Mouse (Mus musculus): ENCODE data around the gene Syngap1. TPM values are rescaled to one million over a fixed set of nuclear protein-coding genes. Genes with fewer than 3 reads are reported as not detected.

The Syngap1 gene
- polyA plus RNA-seq, 1 experiment from 2014 or later: 0.70 TPM

DNA sequence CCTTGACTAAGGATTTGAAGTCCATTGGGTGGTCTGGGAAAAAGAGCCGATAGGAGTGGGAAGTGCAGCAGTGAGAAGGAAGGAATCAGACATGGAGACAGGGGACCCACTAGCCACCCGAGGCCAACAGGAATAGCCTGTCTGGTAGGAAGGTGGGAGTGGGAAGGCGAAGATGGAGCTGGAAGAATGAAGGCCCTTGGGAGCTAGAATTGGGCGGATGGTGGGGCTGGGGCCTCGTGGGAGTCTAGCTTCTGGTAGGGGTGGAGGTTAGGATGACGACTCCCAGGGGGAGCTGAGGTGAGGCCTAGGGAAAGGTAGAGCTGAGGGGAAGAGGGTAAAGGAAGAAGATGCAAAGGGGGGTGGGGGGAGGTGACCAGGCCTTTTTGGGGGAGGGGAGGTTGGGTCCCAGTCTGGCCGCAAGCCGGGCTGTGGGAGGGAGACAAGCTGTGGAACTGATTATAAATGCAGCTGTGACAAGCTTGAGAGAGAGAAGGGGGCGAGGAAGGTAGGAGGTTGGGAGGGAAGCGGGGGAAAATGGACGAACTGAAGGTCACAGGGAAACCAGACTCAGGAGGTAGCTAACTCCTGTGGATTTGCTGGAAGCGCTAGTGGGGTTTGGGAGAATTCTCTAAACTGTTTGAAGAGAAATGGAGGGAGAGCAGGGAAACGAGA, 4.9 kb downstream of the Syngap1 start:
- 35% methylated on average over 13 of the region's 13 CpGs for WGBS
- H3K27me3 ChIP-seq (ENCODE audit: control insufficient read depth, insufficient read depth, low read length): no peaks in the 10 kb centered on the region
- H3K27ac ChIP-seq (replicated peaks): peak overlapping the region; percentile 65; the same call in 1 of the 2 replicates
- no peak for ATAC-seq (ENCODE audit: low FRiP score, low TSS enrichment)
- H3K4me3 ChIP-seq (ENCODE audit: low read depth, low read length): peak overlapping the region; percentile 37
- no peak for DNase-seq (ENCODE audit: low spot score)
- H3K9ac ChIP-seq (ENCODE audit: low read length): peak overlapping the region; percentile 55
- TF ChIP-seq CTCF (IDR thresholded peaks at IDR 0.05; ENCODE audit: low read depth): no peak
- TF ChIP-seq EP300 (optimal IDR thresholded peaks at IDR 0.05): no peak
- H3K36me3 ChIP-seq (ENCODE audit: control insufficient read depth, insufficient read depth, low read length): no peaks in the 10 kb centered on the region
- peaks cover 2% of the 10 kb centered on the region; the same call in 1 of the 2 replicates for H3K4me1 ChIP-seq (replicated peaks; ENCODE audit: control insufficient read depth, insufficient read depth)
- peak overlapping the region; percentile 73 for H3K4me2 ChIP-seq (replicated peaks; ENCODE audit: low read depth)
- no peaks in the 10 kb centered on the region for H3K9me3 ChIP-seq (ENCODE audit: control insufficient read depth, low read length)

DNA sequence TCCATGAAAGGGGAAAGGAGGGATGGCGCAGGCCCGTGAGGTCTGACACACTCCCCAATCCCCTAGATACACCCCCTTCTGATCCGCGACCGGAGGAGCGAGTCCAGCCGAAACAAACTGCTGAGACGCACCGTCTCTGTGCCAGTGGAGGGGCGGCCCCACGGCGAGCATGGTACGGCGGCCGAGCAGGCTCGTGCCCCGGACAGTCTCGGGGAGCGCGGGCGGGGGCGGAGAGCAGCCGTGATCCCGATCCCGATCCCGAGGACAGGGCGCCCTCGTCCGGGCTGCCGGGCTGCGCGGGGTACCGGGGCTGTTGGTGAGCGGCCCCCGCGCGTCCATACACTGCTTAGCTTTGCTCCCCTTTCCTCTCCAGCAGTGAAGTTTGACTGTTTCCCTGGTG, 5.5 kb downstream of the Syngap1 start:
- H3K4me2 ChIP-seq (replicated peaks; ENCODE audit: low read depth): peak overlapping the region; percentile 73
- TF ChIP-seq CTCF (IDR thresholded peaks at IDR 0.05; ENCODE audit: low read depth) (peak; percentile 56), EP300 (optimal IDR thresholded peaks at IDR 0.05) (no peak)
- no peaks in the 10 kb centered on the region for H3K36me3 ChIP-seq (ENCODE audit: control insufficient read depth, insufficient read depth, low read length)
- ATAC-seq (ENCODE audit: low FRiP score, low TSS enrichment): peak; percentile 66
- H3K9ac ChIP-seq (ENCODE audit: low read length): peak overlapping the region; percentile 55
- no peaks in the 10 kb centered on the region for H3K27me3 ChIP-seq (ENCODE audit: control insufficient read depth, insufficient read depth, low read length)
- 5% methylated on average over 35 of the region's 37 CpGs for WGBS
- H3K4me3 ChIP-seq (ENCODE audit: low read depth, low read length): peak overlapping the region; percentile 37
- DNase-seq (ENCODE audit: low spot score): peak; percentile 78
- peak overlapping the region; percentile 65 for H3K27ac ChIP-seq (replicated peaks)
- H3K4me1 ChIP-seq (replicated peaks; ENCODE audit: control insufficient read depth, insufficient read depth): peaks cover 4% of the 10 kb centered on the region; the same call in 1 of the 2 replicates
- no peaks in the 10 kb centered on the region for H3K9me3 ChIP-seq (ENCODE audit: control insufficient read depth, low read length)

- peaks cover 4% of the 10 kb centered on the region; the same call in 1 of the 2 replicates for H3K4me1 ChIP-seq (replicated peaks; ENCODE audit: control insufficient read depth, insufficient read depth)
- H3K4me2 ChIP-seq (replicated peaks; ENCODE audit: low read depth): no peak overlapping the region
- H3K27me3 ChIP-seq (ENCODE audit: control insufficient read depth, insufficient read depth, low read length): no peaks in the 10 kb centered on the region
- ATAC-seq (ENCODE audit: low FRiP score, low TSS enrichment) (no peak), DNase-seq (ENCODE audit: low spot score) (no peak)
- no peaks in the 10 kb centered on the region for H3K9me3 ChIP-seq (ENCODE audit: control insufficient read depth, low read length)
- no peak overlapping the region for H3K4me3 ChIP-seq (ENCODE audit: low read depth, low read length)
- TF ChIP-seq CTCF (IDR thresholded peaks at IDR 0.05; ENCODE audit: low read depth) (no peak), EP300 (optimal IDR thresholded peaks at IDR 0.05) (no peak)
- H3K27ac ChIP-seq (replicated peaks): no peak overlapping the region
- WGBS: 72% methylated on average over 12 of the region's 12 CpGs
- H3K36me3 ChIP-seq (ENCODE audit: control insufficient read depth, insufficient read depth, low read length): no peaks in the 10 kb centered on the region
- H3K9ac ChIP-seq (ENCODE audit: low read length): no peak overlapping the region
Measured at GRCm38 (mm10) chr17:26947231-26948100, 6.4 kb downstream of the Syngap1 start.

DNA sequence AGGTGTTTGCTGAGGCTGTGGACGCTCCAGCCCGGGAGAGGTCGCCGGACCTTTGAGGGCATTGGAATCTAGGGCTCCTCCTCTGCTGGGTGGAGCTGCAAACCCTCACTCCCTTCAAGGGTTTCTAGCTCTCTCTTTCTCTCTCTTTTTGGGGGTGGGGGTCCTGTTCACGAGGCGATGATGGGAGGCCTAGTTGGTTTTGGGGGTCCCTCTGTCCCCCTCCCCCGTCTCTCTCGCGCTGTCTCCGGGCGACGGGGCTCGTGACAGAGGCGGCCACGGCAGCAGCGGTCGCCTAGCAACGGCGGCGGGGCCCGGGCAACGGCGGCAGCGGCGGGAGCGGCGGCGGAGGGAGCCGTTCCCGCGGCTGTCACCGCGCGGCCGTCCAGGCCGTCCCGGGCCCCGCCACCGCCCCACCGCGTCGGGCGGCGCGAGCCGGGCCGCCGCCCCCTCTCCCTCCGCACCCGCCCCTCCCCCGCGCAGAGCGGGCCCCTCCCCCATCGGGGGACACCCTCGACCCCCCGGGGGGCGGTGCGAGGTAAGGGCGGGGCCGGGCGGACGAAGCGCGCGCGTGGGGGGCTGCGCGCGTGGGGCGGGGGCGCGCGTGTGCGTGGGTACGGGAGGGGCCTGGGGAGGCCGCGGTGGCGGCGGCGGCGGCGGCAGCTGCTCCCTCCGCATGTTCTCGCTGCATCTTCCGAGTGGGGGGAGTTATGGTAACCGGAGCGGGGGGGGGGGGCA, 7.4 kb downstream of the Syngap1 start:
- peak overlapping the region; percentile 100 for H3K4me2 ChIP-seq (replicated peaks; ENCODE audit: low read depth)
- peak; percentile 52 for DNase-seq (ENCODE audit: low spot score)
- no peaks in the 10 kb centered on the region for H3K36me3 ChIP-seq (ENCODE audit: control insufficient read depth, insufficient read depth, low read length)
- 0 out of 2 replicates have a peak overlapping the region, but pooled peaks have one; percentile 9 for H3K27ac ChIP-seq (replicated peaks)
- peaks cover 4% of the 10 kb centered on the region for H3K4me1 ChIP-seq (replicated peaks; ENCODE audit: control insufficient read depth, insufficient read depth)
- peak overlapping the region; percentile 59 for H3K4me3 ChIP-seq (ENCODE audit: low read depth, low read length)
- no peak for ATAC-seq (ENCODE audit: low FRiP score, low TSS enrichment)
- TF ChIP-seq CTCF (IDR thresholded peaks at IDR 0.05; ENCODE audit: low read depth): peak; percentile 22
- TF ChIP-seq EP300 (optimal IDR thresholded peaks at IDR 0.05): no peak
- WGBS: under 1% methylated on average over 39 of the region's 87 CpGs
- peak overlapping the region; percentile 67 for H3K9ac ChIP-seq (ENCODE audit: low read length)
- H3K27me3 ChIP-seq (ENCODE audit: control insufficient read depth, insufficient read depth, low read length): no peaks in the 10 kb centered on the region
- H3K9me3 ChIP-seq (ENCODE audit: control insufficient read depth, low read length): no peaks in the 10 kb centered on the region

DNA sequence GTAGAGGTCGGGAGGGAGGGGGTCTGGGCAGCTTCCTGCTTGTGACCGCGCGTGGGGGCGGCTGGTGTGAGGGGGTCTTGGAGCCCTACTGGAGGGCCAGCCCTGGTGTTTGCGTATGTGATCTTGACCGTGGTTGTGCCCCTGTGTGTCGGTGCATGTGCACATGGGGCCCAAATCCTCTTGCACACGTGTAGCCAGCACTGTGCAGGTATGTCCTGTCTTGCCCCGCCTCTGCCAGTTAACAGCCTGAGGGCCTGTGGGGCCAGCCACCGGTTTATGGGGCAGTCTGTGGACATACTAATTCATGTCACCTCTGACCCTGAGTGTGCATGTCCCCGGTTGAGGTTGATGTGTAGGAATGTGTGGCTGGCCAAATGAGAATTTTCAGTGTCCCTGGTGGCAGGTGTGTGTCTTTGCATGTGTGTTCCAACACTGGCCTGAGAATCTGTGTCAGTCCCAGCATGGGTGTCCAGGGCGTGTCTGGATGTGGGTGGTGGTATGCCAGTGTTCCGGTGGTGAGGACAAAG, 8.1 kb downstream of the Syngap1 start:
- H3K4me3 ChIP-seq (ENCODE audit: low read depth, low read length): peak overlapping the region; percentile 59
- peaks cover 4% of the 10 kb centered on the region for H3K4me1 ChIP-seq (replicated peaks; ENCODE audit: control insufficient read depth, insufficient read depth)

More for the DNA sequence above, 8.1 kb downstream of the Syngap1 start:
- DNase-seq (ENCODE audit: low spot score) (no peak), ATAC-seq (ENCODE audit: low FRiP score, low TSS enrichment) (peak; percentile 21)
- Histone ChIP-seq H3K9me3 (ENCODE audit: control insufficient read depth, low read length) (no peaks in the 10 kb centered on the region), H3K9ac (ENCODE audit: low read length) (peak overlapping the region; percentile 67; the same call in 1 of the 2 replicates), H3K36me3 (ENCODE audit: control insufficient read depth, insufficient read depth, low read length) (no peaks in the 10 kb centered on the region), H3K4me2 (replicated peaks; ENCODE audit: low read depth) (peak overlapping the region; percentile 100), H3K27me3 (ENCODE audit: control insufficient read depth, insufficient read depth, low read length) (no peaks in the 10 kb centered on the region), H3K27ac (replicated peaks) (no peak overlapping the region)
- WGBS: 13% methylated on average over 13 of the region's 14 CpGs
- TF ChIP-seq CTCF (IDR thresholded peaks at IDR 0.05; ENCODE audit: low read depth): peak; percentile 56
- TF ChIP-seq EP300 (optimal IDR thresholded peaks at IDR 0.05): no peak
